Mouse (Mus musculus): Measurements from ENCODE around the gene Dera.

The Dera gene

GRCm38 (mm10) chr6:137887258-137887657, 132.9 kb downstream of the Dera start:
- DNase-seq (ENCODE audit: low read depth), result no peak

- no peak for DNase-seq (ENCODE audit: low read depth)
Observed at GRCm38 (mm10) chr6:137897671-137898070, 143.3 kb downstream of the Dera start.

GRCm38 (mm10) chr6:137901255-137901654, 146.9 kb downstream of the Dera start:
- DNase-seq (ENCODE audit: low read depth), result no peak
